In the genomic region with DNA sequence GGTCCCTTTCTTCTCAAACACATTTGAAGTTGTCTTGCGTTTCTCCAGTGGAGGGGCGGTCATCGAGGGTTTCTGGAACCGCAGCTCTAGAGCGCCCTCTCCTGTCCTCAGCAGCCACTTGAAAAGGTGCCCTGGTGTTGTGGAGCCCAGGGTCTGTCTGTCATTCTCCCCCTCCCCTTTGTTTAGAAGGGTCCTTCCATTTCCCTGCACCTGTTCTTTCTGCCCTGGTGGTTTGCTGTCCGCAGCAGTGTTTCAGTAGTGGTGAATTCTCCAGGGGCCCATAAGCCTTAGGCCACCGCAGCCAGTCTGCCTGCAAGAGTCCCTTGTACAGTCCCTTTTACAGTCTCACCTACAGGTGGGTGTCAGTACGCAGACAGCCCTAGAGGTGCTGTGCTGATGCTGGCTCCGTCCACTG, we compare ENCODE assay signal across 8 mouse cellular contexts.
DNase-seq lines count a peak whose midpoint lies in the region; ATAC-seq and TF ChIP-seq lines count a peak whose summit lies in the region.

No protein-coding gene starts in this region.

- DNase-seq in gastrocnemius, adult 2 months = peak; percentile 59
- no peak for DNase-seq in gastrocnemius, postnatal 36 days
- DNase-seq in thymus, adult 2 months = peak; percentile 50
- no peak for DNase-seq in thymus, adult 18-20 months
- peak; percentile 17 for DNase-seq in embryo, embryonic 9.5 days (ENCODE audit: extremely low spot score)
- DNase-seq in layer of hippocampus, postnatal 14 days (ENCODE audit: low spot score in 2 of 2) = peak; percentile 32 to 40
- peak; percentile 45 for DNase-seq in thymus, postnatal 25 days

- H3K36me3 ChIP-seq in thymus, adult 2 months (ENCODE audit: control insufficient read depth, insufficient read depth, low read length) = no peaks in the 10 kb centered on the region

- 75% methylated on average over 9 of the region's 9 CpGs for WGBS in thymus, adult 2 months

- TF ChIP-seq CTCF in gastrocnemius, adult 2 months (IDR thresholded peaks at IDR 0.05) = peak; percentile 66
- peak; percentile 42; the same call in 1 of the 2 replicates for TF ChIP-seq CTCF in thymus, adult 2 months (IDR thresholded peaks at IDR 0.05; ENCODE audit: borderline replicate concordance, control insufficient read depth, extremely low read depth, insufficient read depth, low read length, poor library complexity)

- H3K4me1 ChIP-seq in thymus, adult 2 months (replicated peaks; ENCODE audit: control insufficient read depth, insufficient read depth, low read length) = peaks cover 5% of the 10 kb centered on the region

- intact Hi-C loops in gastrocnemius, adult 2 months (cut with DNase I) = no loop called here
- intact Hi-C loops in gastrocnemius, postnatal 36 days (cut with DNase I) = loop anchor here (2.0 to 5.0 kb wide), 2 partner anchors 177 to 450 kb away; no protein-coding TSS in a partner anchor

- no peak for TF ChIP-seq POLR2A in thymus, adult 2 months (IDR thresholded peaks at IDR 0.05; ENCODE audit: control insufficient read depth, extremely low read depth, insufficient read depth, low read length, poor library complexity)

- peak; percentile 84 for ATAC-seq in megakaryocyte progenitor cell, adult 5-6 weeks (replicated peaks; ENCODE audit: poor library complexity)

- no peak overlapping the region for H3K27ac ChIP-seq in gastrocnemius, adult 2 months
- no peak overlapping the region for H3K27ac ChIP-seq in thymus, adult 2 months (ENCODE audit: control insufficient read depth, insufficient read depth, low read length)

- no peak overlapping the region for H3K4me3 ChIP-seq in gastrocnemius, adult 2 months
- no peak overlapping the region for H3K4me3 ChIP-seq in thymus, adult 2 months (ENCODE audit: control insufficient read depth, insufficient read depth, low read length)

- H3K27me3 ChIP-seq in thymus, adult 2 months (ENCODE audit: control insufficient read depth, insufficient read depth, low read length) = no peaks in the 10 kb centered on the region

Comparison
In these comparisons a context has a peak if more than half of its experiments do, and no peak if none do; other contexts are left out.
1. DNase-seq: peak in gastrocnemius, adult 2 months (single experiment), thymus, adult 2 months (single experiment), embryo, embryonic 9.5 days (single experiment), layer of hippocampus, postnatal 14 days (2 of 2) and thymus, postnatal 25 days (single experiment); none in gastrocnemius, postnatal 36 days (0 of 2) and thymus, adult 18-20 months (0 of 2).